Mouse (Mus musculus): Measurements from ENCODE around the gene Fut7.

GRCm38 (mm10) chr2:25425481-25425880 is 2.4 kb downstream of the Fut7 start:
- TF ChIP-seq CTCF (IDR thresholded peaks at IDR 0.05; ENCODE audit: low read depth, low read length) (no peak), POLR2A (IDR thresholded peaks at IDR 0.05; ENCODE audit: borderline replicate concordance, low read depth, low read length) (no peak)

Measured in bone marrow macrophage, adult 2 months (primary cell).